Mouse (Mus musculus) granulocyte monocyte progenitor cell, adult 5-6 weeks (primary cell): Measurements from ENCODE around the gene Daam1. TPM values are rescaled to one million over a fixed set of nuclear protein-coding genes. Genes with fewer than 3 reads are reported as not detected.
"Not testable (repeated sequence)": the region's sequence is repeated elsewhere in the genome, so short reads cannot be mapped to it uniquely, and the experiment has no call there.

Experiments
- ATAC-seq: replicated peaks from 2 replicates; pipeline ENCODE4 v1.8.0; 2016; ENCODE audit warnings: mild to moderate bottlenecking, moderate TSS enrichment, inconsistent platforms; ENCODE audit not compliant: poor library complexity, severe bottlenecking
- total RNA-seq, 2 experiments: library from RNA; stranded (forward) in 1 of 2; stranded (reverse) in 1 of 2; fragments of 200-712, 200-1000 nt in 1 of 2; fragments of >200 nt in 1 of 2; fragmentation: Nextera tagmentation in 1 of 2; gene quantifications; 2 replicates each; pipeline ENCODE4 v1.2.3; 2014 to 2017

Daam1 gene
- total RNA-seq, 2 experiments from 2014 or later = 9.4 to 17.8 TPM

- ATAC-seq = peak; percentile 4; the same call in 1 of the 2 replicates
Measured at GRCm38 (mm10) chr12:71831258-71832087, 595 bp downstream of the Daam1 start.

GRCm38 (mm10) chr12:71832225-71832624, 1.3 kb downstream of the Daam1 start:
- ATAC-seq = peak; percentile 58

- ATAC-seq = no peak
Measured at GRCm38 (mm10) chr12:71834041-71834440, 3.2 kb downstream of the Daam1 start.

GRCm38 (mm10) chr12:71835966-71836668, 5.2 kb downstream of the Daam1 start:
- peak; percentile 48 for ATAC-seq

GRCm38 (mm10) chr12:71836776-71837175, 5.9 kb downstream of the Daam1 start:
- no peak for ATAC-seq

GRCm38 (mm10) chr12:71837576-71837975, 6.7 kb downstream of the Daam1 start:
- ATAC-seq = no peak

GRCm38 (mm10) chr12:71838230-71838629, 7.4 kb downstream of the Daam1 start:
- ATAC-seq = no peak

GRCm38 (mm10) chr12:71839653-71840052, 8.8 kb downstream of the Daam1 start:
- no peak for ATAC-seq

- ATAC-seq = no peak
Measured at GRCm38 (mm10) chr12:71840430-71841186, 9.7 kb downstream of the Daam1 start.

GRCm38 (mm10) chr12:71842006-71842405, 11.1 kb downstream of the Daam1 start:
- no peak for ATAC-seq

- ATAC-seq = no peak
Measured at GRCm38 (mm10) chr12:71842588-71842987, 11.7 kb downstream of the Daam1 start.

- no peak for ATAC-seq
Measured at GRCm38 (mm10) chr12:71845486-71845885, 14.6 kb downstream of the Daam1 start.

- not testable (repeated sequence) for ATAC-seq
Measured at GRCm38 (mm10) chr12:71846416-71846815, 15.5 kb downstream of the Daam1 start.

- ATAC-seq = not testable (repeated sequence)
Measured at GRCm38 (mm10) chr12:71847024-71847423, 16.1 kb downstream of the Daam1 start.

GRCm38 (mm10) chr12:71847617-71848016, 16.7 kb downstream of the Daam1 start:
- no peak for ATAC-seq

GRCm38 (mm10) chr12:71848037-71848776, 17.3 kb downstream of the Daam1 start:
- no peak for ATAC-seq

GRCm38 (mm10) chr12:71849051-71849450, 18.2 kb downstream of the Daam1 start:
- ATAC-seq = no peak

GRCm38 (mm10) chr12:71850135-71850534, 19.3 kb downstream of the Daam1 start:
- no peak for ATAC-seq

GRCm38 (mm10) chr12:71852678-71853077, 21.8 kb downstream of the Daam1 start:
- no peak for ATAC-seq

GRCm38 (mm10) chr12:71853694-71854093, 22.8 kb downstream of the Daam1 start:
- ATAC-seq = no peak
